Mouse (Mus musculus): ENCODE measurements around the gene Vax2. TPM values are rescaled to one million over a fixed set of nuclear protein-coding genes. Genes with fewer than 3 reads are reported as not detected.

Gene Vax2
- not detected in 2 replicates for polyA plus RNA-seq (2015; fragmentation: Nextera tagmentation; extraction: Ambion mirVana)

DNA sequence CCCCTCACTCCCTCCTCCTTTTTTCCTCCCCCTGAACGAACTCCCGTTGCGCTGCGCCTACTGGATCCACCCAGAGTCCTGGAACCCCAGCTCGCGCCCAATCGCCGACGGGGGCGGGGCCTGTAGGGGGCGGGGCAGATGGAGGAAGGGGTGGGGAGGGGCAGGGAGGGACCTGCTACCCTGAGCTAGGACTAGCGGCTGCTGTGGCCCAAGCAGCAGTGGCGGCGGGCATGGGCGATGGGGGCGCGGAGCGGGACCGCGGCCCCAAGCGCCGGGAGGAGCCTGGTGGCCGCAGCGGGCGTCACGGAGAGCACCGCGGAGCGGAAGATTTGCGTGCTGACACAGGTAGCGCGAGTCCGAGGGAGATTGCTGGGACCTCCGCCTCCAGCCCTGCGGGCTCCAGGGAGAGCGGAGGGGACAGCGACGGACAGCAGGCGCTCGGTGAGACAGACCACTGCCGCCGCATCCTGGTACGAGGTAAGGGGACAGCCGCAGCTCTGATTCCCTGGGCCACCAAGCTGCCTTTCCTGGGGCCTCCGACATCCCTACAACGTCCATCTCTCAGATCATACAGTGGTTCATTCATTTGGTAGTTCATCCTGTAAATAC is at the start of gene Vax2:
Gene Vax2, plus strand, starts transcription at position 198 of the 609 bp plus-strand sequence.
- Histone ChIP-seq H3K4me3 (replicated peaks) (peak within 1 kb of the TSS; percentile 32), H3K4me2 (peak within 1 kb of the TSS; percentile 62), H3K4me1 (replicated peaks) (peaks cover 13% of the 10 kb centered on the region), H3K9me3 (replicated peaks) (no peaks in the 10 kb centered on the region), H3K27me3 (peaks cover 100% of the 10 kb centered on the region), H3K36me3 (replicated peaks) (no peaks in the 10 kb centered on the region), H3K27ac (replicated peaks) (no peak within 1 kb of the TSS), H3K9ac (no peak within 1 kb of the TSS)
- WGBS (ENCODE audit: insufficient replicate concordance): 1% methylated on average over 46 of the region's 46 CpGs
- ATAC-seq (ENCODE audit: insufficient read depth): peak; percentile 56; the same call in 1 of the 2 replicates

DNA sequence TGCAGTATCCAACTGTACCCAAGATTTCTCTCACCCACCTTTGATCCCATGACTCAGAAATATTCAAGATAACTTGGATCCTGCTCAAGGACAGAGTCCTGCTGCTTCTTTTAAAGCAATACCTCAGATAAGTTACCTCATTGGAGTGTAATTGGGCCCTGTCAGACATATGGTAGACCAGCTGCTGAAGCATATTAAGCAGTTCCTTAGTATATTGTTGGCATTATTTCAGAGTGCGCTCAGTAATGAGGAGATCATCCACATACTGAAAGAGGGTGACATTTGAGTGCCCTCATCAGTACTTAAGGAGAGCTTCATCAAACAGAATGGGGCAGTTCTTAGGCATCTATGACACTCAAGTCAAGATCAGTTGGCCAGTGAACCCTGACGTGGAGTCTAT is 46.1 kb upstream of the Vax2 start:
- no peaks in the 10 kb centered on the region for H3K4me1 ChIP-seq (replicated peaks)
- H3K4me2 ChIP-seq: no peak overlapping the region
- 63% methylated on average over 2 of the region's 2 CpGs for WGBS (ENCODE audit: insufficient replicate concordance)
- no peak overlapping the region for H3K9ac ChIP-seq
- H3K9me3 ChIP-seq (replicated peaks): no peaks in the 10 kb centered on the region
- no peaks in the 10 kb centered on the region; the same call in 1 of the 2 replicates for H3K27me3 ChIP-seq
- H3K36me3 ChIP-seq (replicated peaks): no peaks in the 10 kb centered on the region
- no peak for ATAC-seq (ENCODE audit: insufficient read depth)
- H3K27ac ChIP-seq (replicated peaks): no peak overlapping the region
- H3K4me3 ChIP-seq (replicated peaks): no peak overlapping the region

DNA sequence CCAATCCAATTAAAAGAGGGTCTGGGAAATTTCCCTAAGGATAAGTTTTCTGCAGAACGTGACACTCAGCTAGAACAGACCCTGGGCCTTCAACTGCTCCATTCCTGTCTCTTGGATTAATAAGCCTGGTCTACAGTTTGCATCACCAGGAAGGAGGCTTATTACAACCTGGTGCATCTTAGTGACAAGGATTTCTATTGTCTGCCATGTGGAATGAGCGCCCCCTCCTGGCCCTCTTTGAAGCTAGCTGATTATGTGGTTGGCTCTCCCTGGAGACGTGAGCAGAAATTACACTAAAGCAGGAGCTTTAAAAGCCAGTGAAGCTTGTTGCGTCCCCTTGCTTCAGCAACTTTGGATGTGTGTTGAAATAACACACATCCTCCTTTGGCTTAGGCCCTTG is 37.7 kb upstream of the Vax2 start:
- 5% methylated on average over 4 of the region's 4 CpGs for WGBS (ENCODE audit: insufficient replicate concordance)
- Histone ChIP-seq H3K4me2 (no peak overlapping the region), H3K36me3 (replicated peaks) (no peaks in the 10 kb centered on the region), H3K27me3 (peaks cover 8% of the 10 kb centered on the region), H3K27ac (replicated peaks) (no peak overlapping the region), H3K4me3 (replicated peaks) (no peak overlapping the region), H3K4me1 (replicated peaks) (no peaks in the 10 kb centered on the region), H3K9ac (no peak overlapping the region), H3K9me3 (replicated peaks) (no peaks in the 10 kb centered on the region)
- ATAC-seq (ENCODE audit: insufficient read depth): no peak

DNA sequence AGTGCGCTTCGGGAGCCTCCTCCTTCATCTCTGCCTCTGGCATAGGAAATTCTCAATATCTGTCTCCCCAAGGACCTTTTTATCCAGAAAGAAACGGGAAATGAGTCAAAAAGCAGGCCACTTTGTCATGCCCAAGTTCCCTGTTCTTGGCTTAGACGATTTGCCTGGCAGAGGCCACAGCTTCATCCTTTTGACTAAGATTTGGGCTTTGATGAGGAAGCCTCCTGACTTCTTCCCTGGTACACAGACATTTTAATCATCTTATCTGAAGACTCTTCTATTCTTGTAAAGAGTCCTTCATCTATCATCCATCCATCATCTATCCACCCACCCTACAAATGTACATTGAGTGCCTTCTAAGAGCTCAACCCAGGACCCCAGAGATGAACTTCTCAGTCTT is 33.3 kb upstream of the Vax2 start, which contains the start of gene Cd207:
Gene Cd207, minus strand, starts transcription at position 101 of the 400 bp plus-strand sequence.
- no peak for ATAC-seq (ENCODE audit: insufficient read depth)
- Histone ChIP-seq H3K27ac (replicated peaks) (no peak within 1 kb of the TSS), H3K9me3 (replicated peaks) (no peaks in the 10 kb centered on the region), H3K4me1 (replicated peaks) (no peaks in the 10 kb centered on the region), H3K4me3 (replicated peaks) (no peak within 1 kb of the TSS), H3K4me2 (no peak within 1 kb of the TSS), H3K27me3 (peaks cover 16% of the 10 kb centered on the region), H3K36me3 (replicated peaks) (no peaks in the 10 kb centered on the region), H3K9ac (no peak within 1 kb of the TSS)
- 54% methylated on average over 4 of the region's 4 CpGs for WGBS (ENCODE audit: insufficient replicate concordance)

DNA sequence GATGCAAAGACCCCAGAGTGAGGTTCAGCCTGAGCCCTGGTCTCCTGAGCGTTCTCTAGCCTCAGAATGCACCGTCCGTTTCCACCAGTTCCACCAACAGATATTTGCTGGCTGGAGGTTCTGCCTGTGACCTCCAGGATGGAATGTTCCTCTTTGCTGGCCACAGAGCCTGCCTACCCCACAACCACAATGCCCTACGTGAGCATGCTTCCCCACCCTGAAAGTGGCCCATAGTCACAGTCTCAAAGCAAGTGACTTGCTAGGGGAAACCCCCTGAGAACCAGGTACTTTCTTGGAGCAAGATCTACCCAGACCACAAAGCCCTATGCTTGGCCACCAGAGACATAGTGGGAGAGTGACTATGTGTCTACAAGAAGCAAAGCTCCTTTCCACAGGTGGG is 21.7 kb upstream of the Vax2 start:
- no peak overlapping the region for H3K4me3 ChIP-seq (replicated peaks)
- WGBS (ENCODE audit: insufficient replicate concordance): 30% methylated on average over 4 of the region's 4 CpGs
- no peak for ATAC-seq (ENCODE audit: insufficient read depth)
- H3K36me3 ChIP-seq (replicated peaks): no peaks in the 10 kb centered on the region
- H3K9ac ChIP-seq: no peak overlapping the region
- no peaks in the 10 kb centered on the region for H3K9me3 ChIP-seq (replicated peaks)
- H3K4me1 ChIP-seq (replicated peaks): no peaks in the 10 kb centered on the region
- H3K4me2 ChIP-seq: no peak overlapping the region
- H3K27ac ChIP-seq (replicated peaks): no peak overlapping the region
- peaks cover 80% of the 10 kb centered on the region for H3K27me3 ChIP-seq

DNA sequence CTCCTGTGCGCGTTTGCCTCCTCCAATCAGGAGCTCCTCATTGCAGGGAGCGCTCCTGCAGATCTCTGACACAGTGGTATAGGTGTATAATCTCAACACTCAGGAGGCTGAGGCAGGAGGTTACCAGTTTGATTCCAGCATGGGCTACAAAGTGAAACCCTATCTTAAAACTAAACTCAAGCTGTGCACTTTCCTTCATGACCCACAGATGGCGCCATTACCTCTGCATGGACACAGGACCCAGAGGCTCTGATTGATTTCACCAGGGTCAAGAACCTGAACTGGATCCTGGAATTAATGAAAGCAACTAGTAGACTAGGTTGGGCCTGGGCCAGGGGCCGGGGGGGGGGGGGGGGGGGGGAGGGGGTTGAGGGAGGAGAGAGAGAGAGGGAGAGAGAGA is 20.8 kb upstream of the Vax2 start:
- Histone ChIP-seq H3K4me2 (no peak overlapping the region), H3K9ac (no peak overlapping the region), H3K4me1 (replicated peaks) (no peaks in the 10 kb centered on the region), H3K27me3 (peaks cover 82% of the 10 kb centered on the region), H3K27ac (replicated peaks) (no peak overlapping the region), H3K36me3 (replicated peaks) (no peaks in the 10 kb centered on the region), H3K9me3 (replicated peaks) (no peaks in the 10 kb centered on the region), H3K4me3 (replicated peaks) (no peak overlapping the region)
- WGBS (ENCODE audit: insufficient replicate concordance): 24% methylated on average over 4 of the region's 5 CpGs
- ATAC-seq (ENCODE audit: insufficient read depth): no peak

DNA sequence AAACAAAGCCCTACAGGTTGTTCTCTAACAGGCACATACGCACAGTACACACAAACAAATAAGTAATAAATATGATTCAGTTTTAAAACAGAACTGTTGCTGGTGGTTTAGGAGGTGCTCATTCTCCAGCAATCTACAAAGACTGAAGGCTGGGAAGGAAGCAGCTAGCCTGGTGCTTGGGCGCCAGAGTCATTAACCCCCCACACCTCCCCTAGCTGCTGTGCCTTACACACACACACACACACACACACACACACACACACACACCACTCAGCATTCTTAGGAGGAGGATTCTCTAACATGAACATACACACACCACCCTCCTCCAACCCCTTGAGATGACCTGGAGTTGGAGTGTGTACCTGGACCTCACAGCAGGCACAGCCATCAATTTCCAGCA is 20.1 kb upstream of the Vax2 start:
- no peak overlapping the region for H3K9ac ChIP-seq
- H3K36me3 ChIP-seq (replicated peaks): no peaks in the 10 kb centered on the region
- WGBS (ENCODE audit: insufficient replicate concordance): 37% methylated on average over 2 of the region's 2 CpGs
- H3K9me3 ChIP-seq (replicated peaks): no peaks in the 10 kb centered on the region
- no peak overlapping the region for H3K4me2 ChIP-seq
- no peak overlapping the region for H3K27ac ChIP-seq (replicated peaks)
- ATAC-seq (ENCODE audit: insufficient read depth): no peak
- no peaks in the 10 kb centered on the region for H3K4me1 ChIP-seq (replicated peaks)
- peaks cover 83% of the 10 kb centered on the region for H3K27me3 ChIP-seq
- H3K4me3 ChIP-seq (replicated peaks): no peak overlapping the region

DNA sequence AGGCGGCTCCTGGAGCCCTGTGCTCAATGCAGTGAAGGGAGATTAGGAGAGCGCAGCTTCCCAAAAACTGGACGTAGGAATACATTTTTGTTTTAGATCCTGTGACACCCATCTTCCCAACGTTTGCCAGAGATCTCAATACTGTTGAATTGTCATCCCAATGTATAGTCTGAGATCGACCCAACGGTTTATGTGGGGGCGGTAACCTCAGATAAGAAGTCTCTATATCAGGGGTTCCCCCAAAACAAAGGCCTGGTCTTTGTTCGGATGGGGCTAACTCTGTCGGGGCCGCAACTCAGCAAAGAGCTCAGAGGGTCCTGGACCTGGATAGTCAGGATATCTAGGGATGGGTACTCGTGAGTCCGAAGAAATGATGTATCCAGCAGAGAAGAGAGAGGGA is 18.1 kb upstream of the Vax2 start:
- Histone ChIP-seq H3K4me1 (replicated peaks) (no peaks in the 10 kb centered on the region), H3K9ac (no peak overlapping the region), H3K4me3 (replicated peaks) (no peak overlapping the region), H3K9me3 (replicated peaks) (no peaks in the 10 kb centered on the region), H3K27me3 (peaks cover 89% of the 10 kb centered on the region), H3K27ac (replicated peaks) (no peak overlapping the region), H3K4me2 (no peak overlapping the region), H3K36me3 (replicated peaks) (no peaks in the 10 kb centered on the region)
- WGBS (ENCODE audit: insufficient replicate concordance): 3% methylated on average over 12 of the region's 12 CpGs
- no peak for ATAC-seq (ENCODE audit: insufficient read depth)

DNA sequence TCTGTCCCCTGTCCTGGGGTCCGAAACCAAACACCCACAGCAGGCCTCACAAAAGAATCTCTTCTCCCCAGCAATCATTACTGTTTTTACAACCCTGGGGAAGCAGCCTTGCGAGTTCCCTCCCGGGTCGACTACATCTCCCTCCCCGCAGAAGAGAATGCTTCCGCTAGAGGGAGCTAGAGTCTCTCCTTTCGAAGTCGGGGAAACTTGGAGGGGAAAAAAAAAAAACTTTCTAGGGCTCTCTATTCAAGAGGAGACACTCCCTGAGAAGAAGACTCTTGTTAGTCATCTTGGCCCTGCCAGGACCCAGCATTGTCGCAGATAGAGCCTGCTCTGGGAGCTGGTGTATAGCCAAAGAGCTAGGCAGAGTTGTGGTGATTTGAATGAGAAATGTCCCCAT is 17.2 kb upstream of the Vax2 start:
- Histone ChIP-seq H3K4me3 (replicated peaks) (no peak overlapping the region), H3K9me3 (replicated peaks) (no peaks in the 10 kb centered on the region), H3K27ac (replicated peaks) (no peak overlapping the region), H3K27me3 (peaks cover 94% of the 10 kb centered on the region), H3K4me2 (no peak overlapping the region), H3K4me1 (replicated peaks) (no peaks in the 10 kb centered on the region), H3K36me3 (replicated peaks) (no peaks in the 10 kb centered on the region), H3K9ac (no peak overlapping the region)
- WGBS (ENCODE audit: insufficient replicate concordance): 1% methylated on average over 9 of the region's 9 CpGs
- ATAC-seq (ENCODE audit: insufficient read depth): no peak

DNA sequence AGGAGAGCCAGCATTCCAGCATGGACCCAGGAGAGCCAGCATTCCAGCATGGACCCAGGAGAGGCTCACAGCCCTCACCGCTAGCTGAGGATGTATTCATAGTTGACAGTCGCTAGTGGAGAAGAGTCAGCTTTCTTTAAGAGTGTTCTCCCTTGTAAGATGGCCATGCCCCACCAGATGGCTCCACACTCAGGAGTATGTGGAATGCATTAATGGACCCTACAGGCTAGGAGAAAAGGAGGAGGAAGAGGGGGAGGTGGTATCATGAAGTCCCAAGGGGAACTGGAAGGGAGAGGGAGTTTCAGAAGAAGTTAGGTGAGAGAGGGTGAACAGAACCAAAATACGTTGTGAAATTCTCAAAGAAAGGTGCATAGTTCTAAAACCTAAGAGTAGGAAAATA is 15.3 kb upstream of the Vax2 start:
- Histone ChIP-seq H3K9me3 (replicated peaks) (no peaks in the 10 kb centered on the region), H3K27ac (replicated peaks) (no peak overlapping the region), H3K4me1 (replicated peaks) (no peaks in the 10 kb centered on the region), H3K27me3 (peaks cover 98% of the 10 kb centered on the region), H3K9ac (no peak overlapping the region), H3K4me3 (replicated peaks) (no peak overlapping the region), H3K4me2 (no peak overlapping the region), H3K36me3 (replicated peaks) (no peaks in the 10 kb centered on the region)
- WGBS (ENCODE audit: insufficient replicate concordance): 2% methylated on average over 3 of the region's 3 CpGs
- no peak for ATAC-seq (ENCODE audit: insufficient read depth)

DNA sequence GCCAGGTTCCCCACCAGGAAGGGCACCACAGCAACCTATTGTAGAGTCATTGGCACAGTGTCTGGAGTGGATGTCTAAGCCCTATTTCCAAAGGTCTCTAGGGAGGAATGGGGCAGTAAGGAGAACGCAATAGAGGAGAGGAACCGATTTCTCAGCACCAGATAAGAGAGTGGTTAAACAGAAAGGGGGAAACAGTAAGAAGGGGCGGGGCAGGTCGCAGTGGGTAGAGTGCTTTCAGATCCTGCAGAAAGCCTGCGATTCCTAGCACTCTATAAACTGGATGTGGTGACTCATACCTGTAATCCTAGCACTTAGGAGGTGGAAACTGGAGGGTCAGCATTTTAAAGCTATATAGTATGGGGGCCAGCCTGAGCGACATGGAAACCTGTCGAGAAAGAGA is 14.4 kb upstream of the Vax2 start:
- Histone ChIP-seq H3K9ac (no peak overlapping the region), H3K4me2 (no peak overlapping the region), H3K9me3 (replicated peaks) (no peaks in the 10 kb centered on the region), H3K4me3 (replicated peaks) (no peak overlapping the region), H3K36me3 (replicated peaks) (no peaks in the 10 kb centered on the region), H3K27me3 (peaks cover 98% of the 10 kb centered on the region), H3K27ac (replicated peaks) (no peak overlapping the region), H3K4me1 (replicated peaks) (no peaks in the 10 kb centered on the region)
- 2% methylated on average over 7 of the region's 7 CpGs for WGBS (ENCODE audit: insufficient replicate concordance)
- ATAC-seq (ENCODE audit: insufficient read depth): no peak

DNA sequence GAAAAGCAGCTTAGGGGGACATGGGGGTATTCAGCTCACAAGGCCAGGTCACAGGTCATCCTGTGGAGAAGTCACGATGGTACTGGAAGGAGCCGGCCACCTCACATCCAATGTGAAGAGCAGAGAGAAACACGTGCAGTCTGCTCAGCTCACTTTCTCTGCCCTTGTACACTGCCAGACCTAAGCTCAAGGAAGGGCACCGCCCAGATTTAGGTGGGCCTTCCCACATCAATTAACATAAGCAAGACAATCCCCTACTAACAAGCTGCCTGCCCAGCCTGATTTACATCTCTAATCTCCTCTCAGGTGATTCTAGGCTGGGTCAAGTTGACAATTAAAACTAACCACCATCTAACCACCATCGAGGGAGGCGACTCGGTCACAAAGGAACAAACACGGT is 13.1 kb upstream of the Vax2 start:
- no peaks in the 10 kb centered on the region for H3K9me3 ChIP-seq (replicated peaks)
- no peaks in the 10 kb centered on the region for H3K36me3 ChIP-seq (replicated peaks)
- no peak overlapping the region for H3K4me2 ChIP-seq
- no peak for ATAC-seq (ENCODE audit: insufficient read depth)
- 5% methylated on average over 8 of the region's 8 CpGs for WGBS (ENCODE audit: insufficient replicate concordance)
- no peak overlapping the region for H3K4me3 ChIP-seq (replicated peaks)
- no peak overlapping the region for H3K27ac ChIP-seq (replicated peaks)
- H3K4me1 ChIP-seq (replicated peaks): no peaks in the 10 kb centered on the region
- peaks cover 97% of the 10 kb centered on the region for H3K27me3 ChIP-seq
- H3K9ac ChIP-seq: no peak overlapping the region

Measured in liver, embryonic 15.5 days (tissue).